Mouse (Mus musculus) thymus, adult 2 months (tissue): Measurements from ENCODE around the gene Sorbs1.

Experiments
- CTCF ChIP-seq: fragments of 200-500 bp; IDR thresholded peaks from 2 replicates; pipeline ENCODE4 v1.5.1; 2012; ENCODE audit warnings: mild to moderate bottlenecking, control low read depth, low read length, moderate library complexity, borderline replicate concordance; ENCODE audit not compliant: control insufficient read depth, poor library complexity, insufficient read depth; ENCODE audit errors: extremely low read depth
- POLR2A ChIP-seq: fragments of 200-500 bp; IDR thresholded peaks from 2 replicates; pipeline ENCODE4 v1.6.1; 2012; ENCODE audit warnings: mild to moderate bottlenecking, low read length, control low read depth, moderate library complexity; ENCODE audit not compliant: control insufficient read depth, poor library complexity, insufficient read depth; ENCODE audit errors: extremely low read depth

DNA sequence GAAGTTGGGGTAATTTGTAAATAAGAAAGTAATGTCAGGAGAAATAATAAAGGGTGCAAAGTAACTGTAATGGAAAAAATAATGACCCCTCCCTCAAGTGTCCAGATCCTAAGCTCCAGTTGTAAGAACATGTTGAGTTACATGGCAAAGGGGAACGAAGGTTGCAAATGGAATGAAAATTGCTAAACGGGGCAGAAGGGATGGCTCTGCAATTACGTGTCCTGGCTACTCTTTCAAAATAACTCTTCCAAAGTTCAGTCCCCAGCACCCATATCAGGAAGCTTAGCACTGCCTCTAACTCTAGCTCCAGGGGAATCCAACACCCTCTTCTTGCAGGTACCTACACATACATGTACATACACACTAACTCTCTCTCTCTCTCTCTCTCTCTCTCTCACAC, 6.6 kb downstream of the Sorbs1 start:
- TF ChIP-seq CTCF, result no peak
- no peak for TF ChIP-seq POLR2A
